Mouse (Mus musculus): ENCODE measurements at regions not wholly inside any gene's neighbourhood (a gene's known extent, or its start where the extent isn't known, plus 50 kb on each side); places are given as distances from the start of the nearest gene placed in this dataset.

DNA sequence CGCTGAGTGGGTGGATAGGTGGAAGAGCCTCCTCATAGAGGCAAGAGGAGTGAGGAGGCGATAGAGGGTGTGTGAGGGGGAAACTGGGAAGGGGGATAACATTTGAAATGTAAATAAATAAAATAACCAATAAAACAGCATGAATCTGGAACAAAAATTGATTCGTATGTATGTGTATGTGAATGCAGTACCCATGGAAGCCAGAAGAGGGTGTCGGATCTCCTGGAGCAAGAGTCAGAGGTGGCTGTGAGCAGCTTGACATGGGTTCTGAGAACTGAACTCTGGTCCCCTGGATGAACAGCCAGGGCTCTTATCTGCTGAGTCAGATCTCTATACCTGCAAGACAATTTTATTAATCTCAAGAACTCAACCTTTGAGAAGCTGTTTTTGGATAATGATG, 81.4 kb downstream of the Tfap2b start:
- no peak for DNase-seq

DNA sequence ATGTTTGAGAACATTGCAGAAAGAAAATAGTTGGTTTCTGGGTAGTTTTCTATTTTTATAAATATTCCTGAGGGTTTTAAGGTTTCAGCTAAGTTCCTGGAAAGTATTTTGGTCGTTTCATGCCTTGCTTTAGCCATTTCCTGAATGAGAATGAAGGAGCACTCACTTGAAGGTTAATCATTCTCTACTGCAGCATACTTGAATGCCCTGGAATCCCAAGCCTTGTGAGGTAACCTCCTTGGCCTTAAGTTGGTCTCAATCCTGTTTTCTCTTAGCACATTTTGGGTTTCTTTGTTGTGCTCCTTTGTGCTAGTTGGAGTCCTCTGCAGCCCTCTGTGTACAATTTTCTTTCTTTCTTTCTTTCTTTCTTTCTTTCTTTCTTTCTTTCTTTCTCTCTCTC, 112.9 kb downstream of the Tfap2b start:
- peak in 1 of 2 experiments; percentile 15 for DNase-seq

DNA sequence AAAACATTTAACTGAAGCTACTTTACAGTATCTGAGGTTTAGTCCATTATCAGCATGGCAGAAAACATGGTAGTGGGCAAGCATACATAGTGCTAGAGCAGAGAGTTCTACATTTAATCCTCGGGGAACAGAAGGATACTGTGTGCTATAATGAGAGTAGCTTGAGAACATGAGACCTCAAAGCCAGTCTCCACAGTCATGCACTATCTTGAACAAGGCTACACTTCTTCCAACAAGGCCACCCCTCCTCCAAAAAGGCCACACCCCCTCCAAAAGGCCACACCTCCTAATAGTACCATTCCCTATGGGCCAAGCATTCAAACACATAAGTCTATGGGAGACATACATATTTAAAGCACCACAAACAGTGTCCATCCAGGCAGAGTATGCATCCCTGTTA, 127.3 kb downstream of the Tfap2b start:
- DNase-seq = no peak

DNA sequence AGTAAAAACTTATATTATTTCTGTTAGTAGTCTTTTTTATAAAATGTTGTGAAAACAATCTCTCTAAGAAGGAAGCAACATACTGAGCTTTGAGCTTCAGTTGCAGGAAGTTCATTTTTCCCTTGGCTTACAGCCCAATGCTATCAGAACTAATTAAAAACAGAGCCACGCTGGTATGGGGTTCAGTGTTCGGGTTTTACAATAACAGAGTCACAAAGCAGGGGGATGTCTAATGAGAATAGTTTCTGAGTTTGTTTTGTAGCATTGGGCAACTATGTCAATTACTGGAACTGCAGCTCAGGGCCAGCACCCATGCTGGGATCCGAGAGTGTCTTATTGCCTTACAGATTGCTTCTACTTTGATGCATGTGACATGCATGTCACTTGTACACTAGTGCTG, 128.5 kb downstream of the Tfap2b start:
- no peak for DNase-seq

DNA sequence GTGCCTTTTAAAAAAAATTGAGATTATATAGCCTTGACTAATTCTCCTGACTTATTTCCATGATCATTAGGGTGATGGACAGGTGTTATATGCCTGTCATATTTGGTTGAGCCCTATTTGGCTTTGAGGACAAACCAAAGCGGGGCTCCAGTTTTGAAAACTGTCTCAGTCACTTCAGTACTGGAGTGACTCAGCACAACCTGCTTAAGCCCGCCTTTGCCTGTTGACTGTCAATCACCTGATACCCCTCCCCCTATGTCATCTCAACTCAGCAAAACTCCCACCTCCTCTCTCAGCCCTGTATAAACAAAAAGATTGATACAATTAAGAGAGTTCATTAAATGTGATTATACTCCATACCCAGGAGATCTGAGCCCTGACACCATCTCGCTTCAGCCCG, 135.7 kb downstream of the Tfap2b start:
- DNase-seq = no peak

DNA sequence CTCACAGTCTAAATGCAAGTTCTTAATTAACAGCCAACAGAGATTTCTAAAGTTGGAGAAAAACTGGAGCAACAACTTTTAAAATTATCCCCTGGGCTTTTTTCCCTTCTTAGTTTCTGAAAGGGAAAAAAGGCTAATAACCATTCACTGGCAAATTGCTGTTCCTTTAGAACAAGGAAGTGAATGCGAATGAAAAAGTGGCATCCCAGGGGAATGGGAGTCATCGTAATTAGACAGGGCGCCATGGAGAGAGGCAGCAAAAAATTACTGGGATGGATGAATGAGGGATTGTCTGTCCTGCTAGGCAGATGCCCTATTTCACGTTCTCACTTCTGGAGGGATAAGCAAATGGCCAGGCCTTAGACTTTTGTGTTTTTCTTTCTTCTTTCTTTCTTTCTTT, 141.8 kb downstream of the Tfap2b start:
- DNase-seq = no peak

DNA sequence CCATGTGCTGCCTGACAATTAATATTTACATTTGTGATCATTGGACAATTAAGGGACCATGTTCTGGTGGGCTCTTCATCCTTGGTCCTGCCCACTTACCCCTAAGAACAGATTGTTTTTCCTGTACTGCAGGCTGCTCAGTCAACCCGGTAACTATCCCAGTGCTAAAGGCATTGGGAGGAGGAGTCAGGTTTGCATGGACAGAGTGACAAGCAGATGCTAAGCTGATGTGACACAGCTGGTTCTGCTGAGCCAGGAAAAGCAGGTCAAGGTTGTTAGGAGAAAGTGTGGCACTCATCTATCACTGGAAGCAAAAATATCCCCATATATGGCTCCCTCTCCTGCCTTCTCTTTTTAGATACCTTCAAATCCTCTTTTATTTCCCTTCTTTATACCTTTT, 176.1 kb downstream of the Tfap2b start:
- DNase-seq = no peak

DNA sequence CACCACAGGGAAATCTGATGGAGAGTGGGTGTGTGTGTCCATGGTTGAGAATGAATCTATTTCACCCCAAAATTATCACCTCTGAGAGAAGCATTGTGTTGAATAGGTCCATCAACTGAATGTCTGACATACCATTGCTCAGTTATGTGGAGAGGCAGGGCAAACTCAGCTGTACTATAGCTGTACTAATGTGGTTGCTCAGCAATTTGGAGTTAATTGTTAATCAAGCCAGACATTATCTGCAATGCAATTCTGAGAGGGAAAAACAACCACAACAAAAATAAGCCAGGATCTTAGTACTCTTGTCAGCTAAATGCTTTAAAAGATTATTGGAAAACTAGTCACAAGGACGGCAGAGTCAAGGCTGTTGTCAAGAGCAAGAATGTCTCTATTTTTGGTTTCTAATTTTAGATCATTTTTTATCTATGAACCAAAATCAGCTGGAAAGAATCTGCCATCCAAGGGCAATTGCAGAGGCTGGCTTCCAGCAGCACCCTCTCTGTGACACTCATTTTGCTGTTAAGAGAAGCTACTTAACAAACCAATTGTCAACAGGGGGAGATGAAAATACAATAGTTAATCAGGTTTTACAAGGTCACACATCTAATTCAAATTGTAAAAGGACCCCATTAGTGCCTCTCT, 180.3 kb downstream of the Tfap2b start:
- no peak for DNase-seq

DNA sequence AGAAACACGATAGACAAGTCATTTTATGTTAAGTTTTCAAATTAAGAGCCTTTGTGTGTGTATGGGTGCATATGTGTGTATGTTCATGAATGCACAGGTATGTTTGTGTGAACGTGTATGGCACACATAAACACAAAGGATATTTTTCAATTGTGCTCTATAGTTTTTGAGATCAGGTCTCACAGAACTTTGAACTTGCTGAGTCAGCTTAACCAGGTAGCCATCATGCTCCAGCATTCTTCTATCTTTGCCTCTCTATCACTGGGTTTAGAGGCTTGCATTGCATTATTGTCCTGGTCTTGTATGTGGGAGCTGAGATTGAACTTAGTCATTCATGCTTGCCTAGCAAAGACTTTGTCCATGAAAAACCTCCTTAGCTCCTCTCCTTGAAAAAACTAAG, 198.8 kb downstream of the Tfap2b start:
- no peak for DNase-seq

DNA sequence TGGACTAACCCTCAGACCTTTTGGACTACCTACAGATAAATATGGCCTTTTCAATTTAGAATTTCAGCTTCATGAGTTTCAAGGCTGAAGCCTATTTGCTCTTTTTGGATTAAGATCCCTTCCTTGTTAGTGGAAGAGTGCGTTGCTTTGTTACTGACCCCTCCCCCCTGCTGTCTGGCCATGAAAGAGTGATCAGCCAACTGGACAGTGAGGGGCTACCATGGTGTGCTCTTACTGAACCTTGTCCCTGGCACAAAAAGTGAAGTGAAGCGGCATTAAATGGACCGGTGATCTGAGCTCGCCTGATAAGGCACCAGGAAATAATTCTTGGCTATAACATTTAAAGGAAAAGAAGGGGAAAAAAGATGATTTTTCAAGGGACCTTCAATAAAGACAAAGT, 203.6 kb downstream of the Tfap2b start:
- DNase-seq = no peak

DNA sequence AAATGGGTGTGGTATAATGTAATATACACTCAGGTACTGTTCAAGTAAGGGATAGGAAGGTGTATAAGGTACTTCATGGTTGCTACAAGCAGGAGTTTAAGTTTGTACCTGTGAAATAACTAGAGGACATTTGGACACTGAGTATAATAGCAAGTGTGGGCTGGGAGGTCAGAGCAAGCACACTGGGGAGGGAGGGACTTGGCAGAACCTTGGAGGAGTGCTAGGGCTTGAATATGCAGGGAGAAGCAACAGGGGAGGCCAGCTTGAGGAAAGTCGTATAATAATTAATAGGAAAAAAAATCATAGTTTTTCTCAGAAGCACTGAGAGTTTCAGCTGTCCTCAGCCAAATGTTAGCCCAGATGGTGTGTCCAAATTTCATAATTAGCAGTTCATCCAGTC, 212.4 kb downstream of the Tfap2b start:
- DNase-seq = no peak

DNA sequence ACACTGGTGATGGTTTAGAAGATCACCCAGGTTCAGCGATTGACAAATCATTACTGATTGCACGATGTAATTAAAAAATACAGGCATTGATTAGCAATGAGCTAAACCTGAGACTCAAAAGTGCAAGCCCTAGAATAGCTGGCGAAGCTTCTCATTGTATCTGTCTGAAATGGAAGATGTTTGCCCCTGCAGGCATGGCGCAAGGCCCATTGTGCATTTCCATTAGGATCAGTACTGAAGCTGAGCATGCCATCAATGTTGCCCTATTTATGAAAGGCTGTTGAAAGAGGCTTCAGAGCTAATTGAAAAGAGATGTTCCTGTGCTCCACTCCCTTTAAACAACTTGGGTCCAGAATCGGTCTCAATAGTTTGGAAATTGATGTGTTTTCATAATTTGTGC, 242.1 kb downstream of the Tfap2b start:
- DNase-seq = no peak

DNA sequence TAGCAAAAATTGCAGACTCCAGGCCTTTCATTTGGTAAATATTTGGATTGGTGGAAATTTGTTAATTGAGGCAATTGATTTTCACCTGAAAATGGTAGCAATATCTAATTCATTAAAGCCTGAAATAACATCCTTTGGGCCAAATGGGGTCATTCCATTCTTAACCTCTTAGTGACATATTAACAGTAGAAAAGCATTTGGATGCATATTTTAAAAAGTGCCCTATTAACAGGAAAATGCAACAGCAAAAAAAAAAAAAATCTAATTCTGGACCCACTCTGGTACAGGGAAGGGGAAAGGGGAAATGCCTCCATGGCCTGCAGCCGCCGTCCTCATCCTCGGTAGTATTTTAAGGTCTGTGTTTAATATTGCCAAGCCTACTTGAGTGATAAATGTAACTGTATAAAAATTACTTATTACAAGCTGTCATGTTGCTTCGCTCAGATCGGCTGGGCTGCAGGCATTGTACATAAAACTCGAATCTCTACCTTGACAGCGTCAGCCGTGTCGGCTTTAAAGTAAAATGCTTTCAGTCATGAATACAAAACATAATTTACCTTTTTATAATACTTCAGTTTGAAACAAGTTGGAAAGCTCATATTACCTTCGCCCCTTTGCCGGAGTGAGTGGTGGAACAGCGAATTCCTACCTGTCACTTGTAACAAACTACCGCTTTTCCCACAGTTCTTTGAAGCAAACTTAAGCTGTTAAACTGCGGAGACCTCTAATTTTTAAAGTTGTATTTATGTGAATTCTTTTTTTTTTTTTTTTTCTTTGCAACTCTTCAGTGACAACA, 250.1 kb downstream of the Tfap2b start:
- no peak for DNase-seq

DNA sequence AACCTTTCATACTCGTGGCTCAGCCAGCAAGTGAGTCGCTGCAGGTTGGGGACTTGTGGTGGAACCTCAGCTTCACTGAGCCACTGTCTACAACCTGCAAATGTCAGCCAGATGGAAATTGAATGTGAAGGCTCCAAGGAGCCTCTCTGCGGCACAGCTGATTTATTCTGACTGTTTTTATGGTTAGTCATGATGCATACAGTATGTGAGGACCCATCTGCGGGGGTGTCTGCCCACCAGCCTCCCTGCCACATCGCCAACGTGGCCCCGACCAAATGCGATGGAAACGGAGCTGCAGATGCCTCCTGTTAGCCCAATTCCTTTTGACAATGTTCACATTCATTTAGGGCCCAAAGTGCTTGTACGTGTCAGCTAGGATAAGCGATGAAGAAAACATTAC, 251.2 kb downstream of the Tfap2b start:
- no peak for DNase-seq

DNA sequence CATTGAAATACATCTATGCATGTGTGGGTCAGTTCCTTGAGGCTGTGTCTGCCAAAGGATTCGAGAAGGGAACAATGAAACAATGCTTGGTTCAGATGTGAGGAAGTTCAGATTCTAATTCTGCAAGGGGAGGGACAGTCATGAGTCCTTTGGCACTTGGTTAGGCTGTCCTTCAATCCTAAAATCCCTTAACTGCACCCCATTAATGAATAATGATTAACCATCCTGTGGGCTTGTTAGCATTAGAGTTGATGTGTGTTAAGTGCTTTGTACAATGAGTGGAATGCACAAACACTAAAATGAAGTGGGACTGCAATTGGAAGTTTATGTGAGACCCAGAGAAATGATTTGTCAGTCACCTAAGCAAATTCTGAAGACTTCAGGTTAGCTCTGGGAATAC, 264.8 kb downstream of the Tfap2b start:
- no peak for DNase-seq

All from lung, adult 18-20 months (tissue).